Mouse (Mus musculus): ENCODE measurements around the gene Ttc4.

DNA sequence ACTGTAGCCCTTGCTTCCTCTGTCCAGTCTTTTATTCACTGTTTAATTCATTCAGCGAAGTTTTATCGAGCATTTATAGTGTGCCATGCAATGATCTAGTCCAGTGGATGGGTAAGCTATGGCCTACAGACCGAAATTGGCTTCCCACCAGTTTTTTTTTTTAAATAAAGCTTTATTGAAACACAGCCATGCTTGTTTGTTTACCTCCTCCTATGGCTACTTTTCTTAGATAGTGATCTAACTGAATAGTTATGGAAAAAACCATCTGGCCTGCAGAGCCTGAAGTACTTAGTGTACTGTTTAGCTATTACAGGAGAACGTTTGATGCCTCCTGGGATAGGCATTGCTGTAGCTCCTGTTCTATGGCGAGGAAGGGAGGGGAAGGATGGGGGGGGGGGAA, 32.9 kb downstream of the Ttc4 start:
- TF ChIP-seq CTCF (IDR thresholded peaks at IDR 0.05; ENCODE audit: borderline replicate concordance, control insufficient read depth, extremely low read depth, insufficient read depth, low read length, poor library complexity) (no peak), POLR2A (IDR thresholded peaks at IDR 0.05; ENCODE audit: control insufficient read depth, extremely low read depth, insufficient read depth, low read length, poor library complexity) (no peak)

All from thymus, adult 2 months (tissue).